Mouse (Mus musculus): ENCODE results near the gene Lypd3. TPM values are rescaled to one million over a fixed set of nuclear protein-coding genes. Genes with fewer than 3 reads are reported as not detected.

Gene Lypd3
- polyA plus RNA-seq, 1 experiment from 2014 or later, result not detected

DNA sequence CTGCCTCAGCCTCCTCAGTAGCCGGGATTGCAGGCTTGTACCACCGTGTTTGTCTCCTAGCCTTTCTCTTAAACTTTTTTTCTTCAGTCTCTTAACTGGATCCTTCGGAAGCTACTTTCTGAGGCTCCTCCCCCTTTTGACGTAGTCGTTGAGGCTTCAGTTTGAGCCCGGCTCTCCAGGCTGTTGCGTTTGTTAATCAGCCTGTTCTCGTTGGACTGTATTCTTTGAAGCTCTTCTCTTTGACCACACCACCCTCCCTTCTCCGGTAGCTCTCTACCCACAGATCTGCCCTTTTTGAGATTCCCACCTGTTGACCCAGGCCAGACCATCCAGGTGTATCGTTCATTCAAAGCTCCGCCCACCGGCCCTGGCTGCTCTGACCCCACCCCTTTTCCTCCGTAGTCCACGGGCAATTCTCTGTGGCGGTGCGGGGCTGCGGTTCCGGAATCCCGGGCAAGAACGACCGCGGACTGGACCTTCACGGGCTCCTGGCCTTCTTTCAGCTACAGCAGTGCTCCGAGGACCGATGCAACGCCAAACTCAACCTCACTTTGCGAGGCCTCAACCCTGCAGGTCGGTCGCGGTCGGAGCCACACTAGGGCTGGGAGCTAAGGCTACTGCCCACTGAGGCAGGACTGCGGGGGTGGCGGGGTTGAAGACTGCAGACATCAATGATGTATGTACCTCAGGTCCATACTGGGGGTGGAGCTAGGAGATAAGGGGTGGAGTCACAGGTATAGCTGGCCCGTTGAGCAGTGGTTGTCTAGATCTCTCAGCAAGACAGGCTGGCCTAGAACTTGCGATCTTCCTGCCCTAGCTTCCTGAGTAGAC is 1.9 kb downstream of the Lypd3 start:
- peaks cover 11% of the 10 kb centered on the region for H3K4me1 ChIP-seq (replicated peaks)
- ATAC-seq (ENCODE audit: insufficient read depth), result no peak
- no peaks in the 10 kb centered on the region for H3K36me3 ChIP-seq (replicated peaks)
- no peak overlapping the region for H3K9ac ChIP-seq
- WGBS (ENCODE audit: insufficient replicate concordance), result 2% methylated on average over 35 of the region's 35 CpGs
- no peaks in the 10 kb centered on the region for H3K9me3 ChIP-seq (replicated peaks)
- H3K27me3 ChIP-seq, result peaks cover 63% of the 10 kb centered on the region
- peak overlapping the region; percentile 46 for H3K4me3 ChIP-seq (replicated peaks)
- no peak overlapping the region for H3K27ac ChIP-seq (replicated peaks)
- peak overlapping the region; percentile 73 for H3K4me2 ChIP-seq

- H3K9ac ChIP-seq, result no peak overlapping the region
- H3K36me3 ChIP-seq (replicated peaks), result no peaks in the 10 kb centered on the region
- peaks cover 59% of the 10 kb centered on the region for H3K27me3 ChIP-seq
- H3K9me3 ChIP-seq (replicated peaks), result no peaks in the 10 kb centered on the region
- no peak for ATAC-seq (ENCODE audit: insufficient read depth)
- H3K4me3 ChIP-seq (replicated peaks), result no peak overlapping the region
- WGBS (ENCODE audit: insufficient replicate concordance), result 60% methylated on average over 13 of the region's 13 CpGs
- no peak overlapping the region for H3K4me2 ChIP-seq
- H3K27ac ChIP-seq (replicated peaks), result no peak overlapping the region
- H3K4me1 ChIP-seq (replicated peaks), result peaks cover 11% of the 10 kb centered on the region
Measured at GRCm38 (mm10) chr7:24640450-24640849, 4.1 kb downstream of the Lypd3 start.

GRCm38 (mm10) chr7:24642491-24642890 is 6.1 kb downstream of the Lypd3 start:
- H3K27me3 ChIP-seq, result peaks cover 40% of the 10 kb centered on the region
- WGBS (ENCODE audit: insufficient replicate concordance), result 6% methylated on average over 9 of the region's 9 CpGs
- no peaks in the 10 kb centered on the region for H3K36me3 ChIP-seq (replicated peaks)
- no peak overlapping the region for H3K27ac ChIP-seq (replicated peaks)
- H3K9ac ChIP-seq, result no peak overlapping the region
- H3K9me3 ChIP-seq (replicated peaks), result no peaks in the 10 kb centered on the region
- no peak overlapping the region for H3K4me3 ChIP-seq (replicated peaks)
- H3K4me2 ChIP-seq, result no peak overlapping the region
- ATAC-seq (ENCODE audit: insufficient read depth), result no peak
- peaks cover 11% of the 10 kb centered on the region for H3K4me1 ChIP-seq (replicated peaks)

DNA sequence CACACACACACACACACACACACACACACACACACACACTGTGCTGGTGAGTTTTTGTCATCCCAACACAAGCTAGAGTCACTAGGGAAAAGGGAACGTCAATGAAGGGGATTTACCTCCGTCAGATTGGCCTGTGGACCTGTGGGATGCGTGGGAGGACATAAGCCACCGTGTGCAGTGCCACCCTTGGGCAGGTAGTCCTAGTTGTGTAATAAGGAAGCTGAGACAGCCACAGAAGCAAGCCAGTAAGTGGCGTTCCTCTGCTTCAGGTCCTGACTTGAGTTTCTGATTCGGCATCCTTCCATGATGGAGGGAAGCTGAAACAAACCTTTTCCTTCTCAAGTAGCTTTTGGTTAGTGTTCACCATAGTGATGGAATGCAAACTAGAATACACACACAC is 8.1 kb downstream of the Lypd3 start:
- Histone ChIP-seq H3K9ac (no peak overlapping the region), H3K9me3 (replicated peaks) (no peaks in the 10 kb centered on the region), H3K4me1 (replicated peaks) (no peaks in the 10 kb centered on the region), H3K4me3 (replicated peaks) (no peak overlapping the region), H3K36me3 (replicated peaks) (no peaks in the 10 kb centered on the region), H3K27me3 (peaks cover 20% of the 10 kb centered on the region), H3K4me2 (no peak overlapping the region), H3K27ac (replicated peaks) (no peak overlapping the region)
- ATAC-seq (ENCODE audit: insufficient read depth), result no peak
- 70% methylated on average over 6 of the region's 6 CpGs for WGBS (ENCODE audit: insufficient replicate concordance)

DNA sequence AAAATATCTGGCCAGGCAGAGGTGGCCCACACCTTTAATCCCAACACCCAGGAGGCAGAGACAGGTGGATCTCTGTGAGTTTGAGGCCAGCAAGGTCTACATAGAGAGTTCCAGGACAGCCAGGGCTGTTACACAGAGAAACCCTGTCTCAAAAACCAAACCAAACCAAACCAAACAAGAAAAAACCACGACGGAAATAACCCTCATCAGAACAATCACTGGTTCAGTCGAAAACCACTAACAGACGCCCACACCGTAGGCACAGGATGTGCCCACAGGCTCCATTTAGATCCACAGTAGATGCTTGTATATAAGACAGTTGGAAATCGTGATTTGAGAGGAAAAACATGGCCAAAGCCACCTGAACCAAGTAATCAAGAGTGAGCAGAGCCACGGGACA is 8.6 kb downstream of the Lypd3 start:
- H3K36me3 ChIP-seq (replicated peaks), result no peaks in the 10 kb centered on the region
- no peak overlapping the region for H3K4me2 ChIP-seq
- H3K9ac ChIP-seq, result no peak overlapping the region
- H3K27ac ChIP-seq (replicated peaks), result no peak overlapping the region
- H3K27me3 ChIP-seq, result peaks cover 15% of the 10 kb centered on the region
- 13% methylated on average over 7 of the region's 7 CpGs for WGBS (ENCODE audit: insufficient replicate concordance)
- H3K4me3 ChIP-seq (replicated peaks), result no peak overlapping the region
- no peak for ATAC-seq (ENCODE audit: insufficient read depth)
- no peaks in the 10 kb centered on the region for H3K9me3 ChIP-seq (replicated peaks)
- H3K4me1 ChIP-seq (replicated peaks), result no peaks in the 10 kb centered on the region

DNA sequence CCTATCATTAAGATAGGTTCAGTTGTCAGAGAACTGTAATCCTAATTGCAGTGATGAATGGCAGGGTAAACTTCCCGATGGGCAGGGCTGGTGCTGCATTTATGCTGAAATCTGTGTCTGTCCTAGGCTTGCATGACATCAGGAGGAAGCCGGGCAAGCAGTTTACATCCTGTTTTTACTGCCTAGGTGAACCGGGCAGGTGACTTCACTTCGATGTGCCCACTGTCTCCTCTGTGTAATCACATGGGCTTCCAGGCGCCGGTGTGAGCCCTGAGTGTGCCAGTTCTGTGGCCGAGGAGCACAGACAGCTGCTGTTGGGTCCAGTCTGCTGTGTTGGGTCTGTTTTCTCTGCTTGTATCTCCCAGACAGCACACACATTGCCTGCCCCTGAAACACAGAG is 10.1 kb downstream of the Lypd3 start:
- no peak overlapping the region for H3K9ac ChIP-seq
- H3K4me1 ChIP-seq (replicated peaks), result no peaks in the 10 kb centered on the region
- H3K36me3 ChIP-seq (replicated peaks), result no peaks in the 10 kb centered on the region
- H3K4me3 ChIP-seq (replicated peaks), result no peak overlapping the region
- WGBS (ENCODE audit: insufficient replicate concordance), result 56% methylated on average over 7 of the region's 7 CpGs
- peaks cover 3% of the 10 kb centered on the region; the same call in 1 of the 2 replicates for H3K27me3 ChIP-seq
- no peaks in the 10 kb centered on the region for H3K9me3 ChIP-seq (replicated peaks)
- ATAC-seq (ENCODE audit: insufficient read depth), result no peak
- H3K4me2 ChIP-seq, result no peak overlapping the region
- H3K27ac ChIP-seq (replicated peaks), result no peak overlapping the region

DNA sequence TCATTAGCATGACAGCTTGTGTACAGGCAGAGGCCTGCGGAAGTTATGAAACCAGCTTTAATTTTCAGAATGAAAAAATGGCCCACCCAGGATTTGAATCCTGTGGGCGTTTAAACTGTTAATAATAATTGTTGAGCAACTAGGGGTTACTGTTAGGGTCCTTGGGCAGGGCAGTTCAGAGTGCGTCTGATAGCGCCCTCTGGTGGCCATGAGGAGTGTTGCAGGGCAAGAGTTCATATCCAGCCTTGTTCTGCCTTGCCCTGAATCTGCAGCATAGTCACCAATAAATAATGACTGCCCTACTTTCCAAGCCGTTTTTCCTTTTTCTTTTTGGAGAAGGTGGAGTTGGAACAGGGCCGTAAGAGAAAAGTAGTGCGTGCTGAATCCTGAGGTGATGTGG is 17.3 kb downstream of the Lypd3 start:
- H3K4me2 ChIP-seq, result no peak overlapping the region
- no peaks in the 10 kb centered on the region for H3K36me3 ChIP-seq (replicated peaks)
- no peak overlapping the region for H3K4me3 ChIP-seq (replicated peaks)
- no peak for ATAC-seq (ENCODE audit: insufficient read depth)
- no peaks in the 10 kb centered on the region for H3K27me3 ChIP-seq
- no peak overlapping the region for H3K27ac ChIP-seq (replicated peaks)
- 18% methylated on average over 7 of the region's 7 CpGs for WGBS (ENCODE audit: insufficient replicate concordance)
- no peaks in the 10 kb centered on the region for H3K9me3 ChIP-seq (replicated peaks)
- 0 out of 2 replicates have a peak, but pooled peaks cover 3% of the 10 kb centered on the region for H3K4me1 ChIP-seq (replicated peaks)
- H3K9ac ChIP-seq, result no peak overlapping the region

- Histone ChIP-seq H3K4me1 (replicated peaks) (peaks cover 9% of the 10 kb centered on the region; the same call in 1 of the 2 replicates), H3K27me3 (no peaks in the 10 kb centered on the region), H3K4me2 (no peak overlapping the region), H3K9ac (no peak overlapping the region), H3K27ac (replicated peaks) (no peak overlapping the region), H3K4me3 (replicated peaks) (no peak overlapping the region), H3K36me3 (replicated peaks) (no peaks in the 10 kb centered on the region), H3K9me3 (replicated peaks) (no peaks in the 10 kb centered on the region)
- WGBS (ENCODE audit: insufficient replicate concordance), result 62% methylated on average over 12 of the region's 12 CpGs
- ATAC-seq (ENCODE audit: insufficient read depth), result no peak
Measured at GRCm38 (mm10) chr7:24659737-24660357, 23.5 kb downstream of the Lypd3 start.

DNA sequence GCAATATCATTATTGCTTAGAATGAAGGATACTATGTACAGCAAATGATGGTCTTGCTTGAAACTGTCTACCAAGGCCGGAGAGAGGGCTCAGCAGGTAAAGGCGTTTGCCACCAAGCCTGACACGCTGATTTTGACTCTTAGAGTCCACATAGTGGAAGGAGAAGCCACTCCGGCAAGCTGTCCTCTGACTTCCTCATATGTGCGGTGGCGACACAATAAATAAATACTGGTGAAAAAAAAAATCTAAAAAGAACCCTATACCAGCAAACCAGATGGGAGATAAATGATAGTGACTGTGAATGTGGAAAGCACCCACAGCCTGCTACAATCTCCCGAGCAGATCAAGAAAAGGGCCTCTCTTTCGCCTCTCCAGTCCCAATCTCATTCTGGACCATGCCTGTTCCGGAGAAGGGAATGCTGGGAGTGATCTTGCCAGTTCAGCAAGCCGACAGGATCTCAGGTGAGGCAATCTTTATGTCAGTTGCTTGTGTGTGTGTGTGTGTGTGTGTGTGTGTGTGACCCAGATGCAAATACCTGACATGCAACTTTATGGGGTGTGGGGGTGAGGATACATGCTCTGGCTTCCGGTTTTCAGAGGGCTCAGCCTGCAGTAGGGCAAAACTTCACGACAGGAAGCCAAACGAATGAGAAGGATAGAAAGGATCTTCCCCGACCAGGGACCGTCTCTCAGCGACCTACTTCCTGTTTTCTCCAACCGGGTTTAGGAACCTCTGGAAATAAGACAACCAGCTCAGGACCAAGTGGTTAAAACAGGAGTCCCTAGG is 25.0 kb downstream of the Lypd3 start:
- Histone ChIP-seq H3K4me1 (replicated peaks) (peaks cover 9% of the 10 kb centered on the region; the same call in 1 of the 2 replicates), H3K4me3 (replicated peaks) (no peak overlapping the region), H3K9me3 (replicated peaks) (no peaks in the 10 kb centered on the region), H3K36me3 (replicated peaks) (no peaks in the 10 kb centered on the region), H3K4me2 (peak overlapping the region; percentile 34), H3K27ac (replicated peaks) (no peak overlapping the region), H3K27me3 (no peaks in the 10 kb centered on the region), H3K9ac (no peak overlapping the region)
- no peak for ATAC-seq (ENCODE audit: insufficient read depth)
- WGBS (ENCODE audit: insufficient replicate concordance), result 22% methylated on average over 17 of the region's 17 CpGs

DNA sequence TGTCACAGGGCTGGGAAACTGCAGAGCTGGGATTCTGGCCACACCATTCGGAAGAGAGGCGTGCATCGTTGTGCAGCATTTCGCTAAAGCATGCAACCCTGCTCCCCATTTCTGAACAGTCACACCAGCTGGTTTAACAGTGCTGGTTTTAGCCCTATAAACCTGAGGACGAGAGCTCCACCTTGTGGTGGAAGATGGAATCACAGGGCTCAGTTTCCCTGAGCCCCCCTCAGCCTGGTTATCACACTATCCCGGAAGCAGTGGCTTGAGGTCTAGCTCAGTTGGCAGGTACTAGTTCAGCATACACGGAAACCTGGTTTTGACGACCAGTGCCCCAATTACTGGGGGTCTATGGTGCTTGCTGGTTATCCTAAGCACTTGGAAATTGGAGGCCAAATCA is 26.2 kb downstream of the Lypd3 start:
- no peak overlapping the region for H3K27ac ChIP-seq (replicated peaks)
- no peaks in the 10 kb centered on the region for H3K27me3 ChIP-seq
- H3K4me1 ChIP-seq (replicated peaks), result peaks cover 9% of the 10 kb centered on the region; the same call in 1 of the 2 replicates
- H3K9ac ChIP-seq, result no peak overlapping the region
- H3K4me3 ChIP-seq (replicated peaks), result no peak overlapping the region
- no peak for ATAC-seq (ENCODE audit: insufficient read depth)
- H3K4me2 ChIP-seq, result no peak overlapping the region
- no peaks in the 10 kb centered on the region for H3K9me3 ChIP-seq (replicated peaks)
- no peaks in the 10 kb centered on the region for H3K36me3 ChIP-seq (replicated peaks)
- 5% methylated on average over 8 of the region's 8 CpGs for WGBS (ENCODE audit: insufficient replicate concordance)

DNA sequence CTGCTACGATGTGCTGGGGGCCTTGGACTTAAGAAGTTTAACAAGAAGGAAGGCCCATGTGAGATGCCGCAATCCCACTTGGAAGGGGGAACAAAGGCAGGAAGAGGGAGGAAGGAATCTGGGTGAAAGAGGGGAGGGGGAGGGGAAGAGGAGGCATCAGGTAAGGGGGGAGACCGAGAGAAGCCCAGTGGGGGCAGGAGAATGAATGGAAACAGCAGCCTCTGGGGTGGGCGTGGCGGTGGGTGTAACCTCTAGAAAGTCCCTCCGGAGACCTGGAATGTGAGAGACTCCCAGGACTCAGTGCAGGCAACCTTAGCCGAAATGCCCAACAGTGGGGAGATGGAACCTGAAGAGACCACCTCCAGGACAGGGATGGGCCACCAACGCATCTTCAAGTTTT is 28.0 kb downstream of the Lypd3 start:
- no peak for ATAC-seq (ENCODE audit: insufficient read depth)
- H3K36me3 ChIP-seq (replicated peaks), result no peaks in the 10 kb centered on the region
- 44% methylated on average over 8 of the region's 8 CpGs for WGBS (ENCODE audit: insufficient replicate concordance)
- no peak overlapping the region for H3K27ac ChIP-seq (replicated peaks)
- no peak overlapping the region for H3K9ac ChIP-seq
- H3K4me3 ChIP-seq (replicated peaks), result no peak overlapping the region
- H3K4me1 ChIP-seq (replicated peaks), result peaks cover 9% of the 10 kb centered on the region; the same call in 1 of the 2 replicates
- no peaks in the 10 kb centered on the region for H3K9me3 ChIP-seq (replicated peaks)
- no peaks in the 10 kb centered on the region for H3K27me3 ChIP-seq
- H3K4me2 ChIP-seq, result no peak overlapping the region

Data from liver, embryonic 15.5 days (tissue).